Mouse (Mus musculus) heart, embryonic 15.5 days (tissue): Measurements from ENCODE around the gene Ropn1. TPM values are rescaled to one million over a fixed set of nuclear protein-coding genes. Genes with fewer than 3 reads are reported as not detected.
"Not testable (repeated sequence)": the region's sequence is repeated elsewhere in the genome, so short reads cannot be mapped to it uniquely, and the experiment has no call there.

ENCODE experiments used
- ATAC-seq: fragments of 200-750 bp; cut with Nextera tagmentation; replicated peaks from 2 replicates; pipeline ENCODE4 v1.8.0; 2017; ENCODE audit warnings: low read depth, moderate TSS enrichment; ENCODE audit not compliant: insufficient number of reproducible peaks, insufficient read depth, low FRiP score
- H3K27ac ChIP-seq: fragments of 300-500 bp; sonication (generic); 2 replicates; pipeline ENCODE4 v1.5.1; 2015; ENCODE audit warnings: mild to moderate bottlenecking, inconsistent platforms
- H3K27me3 ChIP-seq: fragments of 300-500 bp; sonication (generic); 2 replicates; pipeline ENCODE4 v1.6.1; 2015; ENCODE audit warnings: inconsistent platforms
- H3K36me3 ChIP-seq: fragments of 300-500 bp; sonication (generic); 2 replicates; pipeline ENCODE4 v1.6.1; 2015; ENCODE audit warnings: mild to moderate bottlenecking, inconsistent platforms
- H3K4me1 ChIP-seq: fragments of 300-500 bp; sonication (generic); replicated peaks from 2 replicates; pipeline ENCODE4 v1.6.1; 2015; ENCODE audit warnings: inconsistent platforms
- H3K4me2 ChIP-seq: fragments of 300-500 bp; sonication (generic); 2 replicates; pipeline ENCODE4 v1.6.1; 2015; ENCODE audit warnings: inconsistent platforms, mild to moderate bottlenecking, moderate library complexity
- H3K4me3 ChIP-seq: fragments of 300-500 bp; sonication (generic); 2 replicates; pipeline ENCODE4 v1.5.1; 2015; ENCODE audit warnings: mild to moderate bottlenecking, inconsistent platforms
- H3K9ac ChIP-seq: fragments of 300-500 bp; sonication (generic); 2 replicates; pipeline ENCODE4 v1.6.1; 2015; ENCODE audit warnings: mild to moderate bottlenecking, inconsistent platforms
- H3K9me3 ChIP-seq: fragments of 300-500 bp; sonication (generic); replicated peaks from 2 replicates; pipeline ENCODE4 v1.6.1; 2016; ENCODE audit warnings: inconsistent platforms
- WGBS: fragments of 180-500 bp; shearing (Covaris S2); methylation state at CpG from one replicate; pipeline ENCODE4 v1.1.7; 2015; ENCODE audit warnings: mixed read lengths; 5-methylcytosine and 5-hydroxymethylcytosine counted together
- polyA plus RNA-seq: library from polyadenylated mRNA; unstranded; fragments of >200 nt; fragmentation: Nextera tagmentation; extraction: Ambion mirVana; gene quantifications from 2 replicates; pipeline ENCODE4 v1.2.1, GENCODE M21; 2015

Ropn1 gene
- polyA plus RNA-seq, 1 experiment from 2014 or later: 0.24 TPM

GRCm38 (mm10) chr16:34657566-34657965, 7.8 kb downstream of the Ropn1 start:
- H3K4me1 ChIP-seq, H3K9me3 ChIP-seq, ATAC-seq, H3K27ac ChIP-seq, H3K27me3 ChIP-seq, H3K36me3 ChIP-seq, H3K9ac ChIP-seq: not testable (repeated sequence)
- Histone ChIP-seq H3K4me3 (peak overlapping the region; percentile 47), H3K4me2 (peak overlapping the region; percentile 70)
- WGBS: 2% methylated on average over 16 of the region's 16 CpGs

- Histone ChIP-seq H3K9me3 (no peaks in the 10 kb centered on the region), H3K36me3 (no peaks in the 10 kb centered on the region), H3K9ac (no peak overlapping the region), H3K27me3 (no peaks in the 10 kb centered on the region), H3K4me2 (peak overlapping the region; percentile 70), H3K27ac (no peak overlapping the region), H3K4me3 (peak overlapping the region; percentile 47), H3K4me1 (peaks cover 5% of the 10 kb centered on the region; the same call in 1 of the 2 replicates)
- no peak for ATAC-seq
- 27% methylated on average over 5 of the region's 5 CpGs for WGBS
These were observed 8.3 kb downstream of the Ropn1 start for GRCm38 (mm10) chr16:34657983-34658382.

- Histone ChIP-seq H3K9ac (no peak overlapping the region), H3K27me3 (no peaks in the 10 kb centered on the region), H3K4me3 (peak overlapping the region; percentile 47), H3K4me2 (peak overlapping the region; percentile 70), H3K27ac (no peak overlapping the region), H3K9me3 (no peaks in the 10 kb centered on the region), H3K4me1 (peaks cover 5% of the 10 kb centered on the region; the same call in 1 of the 2 replicates), H3K36me3 (no peaks in the 10 kb centered on the region)
- ATAC-seq: 0 out of 2 replicates have a peak, but pooled peaks have one; percentile 53
- WGBS: 41% methylated on average over 11 of the region's 11 CpGs
These were observed 8.7 kb downstream of the Ropn1 start for GRCm38 (mm10) chr16:34658388-34658787.

GRCm38 (mm10) chr16:34664553-34664952, 14.8 kb downstream of the Ropn1 start:
- H3K36me3 ChIP-seq: no peaks in the 10 kb centered on the region
- no peak for ATAC-seq
- WGBS: 79% methylated on average over 3 of the region's 3 CpGs

GRCm38 (mm10) chr16:34667031-34667726, 17.5 kb downstream of the Ropn1 start:
- Histone ChIP-seq H3K9ac (no peak overlapping the region), H3K27me3 (peaks cover 10% of the 10 kb centered on the region; the same call in 1 of the 2 replicates), H3K4me1 (peaks cover 14% of the 10 kb centered on the region), H3K4me3 (peak overlapping the region; percentile 22), H3K27ac (no peak overlapping the region), H3K9me3 (no peaks in the 10 kb centered on the region), H3K4me2 (peak overlapping the region; percentile 55), H3K36me3 (no peaks in the 10 kb centered on the region)
- WGBS: 8% methylated on average over 20 of the region's 20 CpGs
- no peak for ATAC-seq

More at GRCm38 (mm10) chr16:34664553-34664952, 14.8 kb downstream of the Ropn1 start:
- Histone ChIP-seq H3K4me2 (no peak overlapping the region), H3K27me3 (peaks cover 10% of the 10 kb centered on the region; the same call in 1 of the 2 replicates), H3K4me1 (peaks cover 5% of the 10 kb centered on the region), H3K9ac (no peak overlapping the region), H3K27ac (no peak overlapping the region), H3K9me3 (no peaks in the 10 kb centered on the region), H3K4me3 (no peak overlapping the region)

- no peaks in the 10 kb centered on the region for H3K9me3 ChIP-seq
- H3K36me3 ChIP-seq: no peaks in the 10 kb centered on the region
- H3K4me3 ChIP-seq: no peak overlapping the region
- H3K27me3 ChIP-seq: peaks cover 10% of the 10 kb centered on the region; the same call in 1 of the 2 replicates
- no peak for ATAC-seq
- H3K4me2 ChIP-seq: no peak overlapping the region
- peaks cover 14% of the 10 kb centered on the region for H3K4me1 ChIP-seq
- 67% methylated on average over 9 of the region's 9 CpGs for WGBS
- no peak overlapping the region for H3K9ac ChIP-seq
- H3K27ac ChIP-seq: no peak overlapping the region
These were observed 18.6 kb downstream of the Ropn1 start for GRCm38 (mm10) chr16:34668341-34668740.

GRCm38 (mm10) chr16:34671966-34672365, 22.2 kb downstream of the Ropn1 start:
- no peak overlapping the region for H3K4me3 ChIP-seq
- no peak overlapping the region for H3K4me2 ChIP-seq
- no peaks in the 10 kb centered on the region for H3K36me3 ChIP-seq
- 70% methylated on average over 7 of the region's 7 CpGs for WGBS
- ATAC-seq: no peak
- H3K27me3 ChIP-seq: no peaks in the 10 kb centered on the region; the same call in 1 of the 2 replicates
- peaks cover 14% of the 10 kb centered on the region for H3K4me1 ChIP-seq
- no peak overlapping the region for H3K9ac ChIP-seq
- no peaks in the 10 kb centered on the region for H3K9me3 ChIP-seq
- H3K27ac ChIP-seq: no peak overlapping the region

GRCm38 (mm10) chr16:34672822-34673221, 23.1 kb downstream of the Ropn1 start:
- Histone ChIP-seq H3K9me3 (no peaks in the 10 kb centered on the region), H3K9ac (no peak overlapping the region), H3K4me2 (no peak overlapping the region), H3K4me3 (no peak overlapping the region), H3K4me1 (peaks cover 9% of the 10 kb centered on the region), H3K36me3 (no peaks in the 10 kb centered on the region), H3K27ac (no peak overlapping the region), H3K27me3 (no peaks in the 10 kb centered on the region; the same call in 1 of the 2 replicates)
- 54% methylated on average over 3 of the region's 3 CpGs for WGBS
- ATAC-seq: no peak

- Histone ChIP-seq H3K27me3 (no peaks in the 10 kb centered on the region), H3K27ac (no peak overlapping the region), H3K9me3 (no peaks in the 10 kb centered on the region), H3K4me1 (peaks cover 9% of the 10 kb centered on the region), H3K4me3 (no peak overlapping the region), H3K36me3 (no peaks in the 10 kb centered on the region), H3K9ac (no peak overlapping the region), H3K4me2 (no peak overlapping the region)
- ATAC-seq: no peak
- WGBS: 86% methylated on average over 6 of the region's 6 CpGs
These were observed 24.6 kb downstream of the Ropn1 start for GRCm38 (mm10) chr16:34674365-34674764.

GRCm38 (mm10) chr16:34681823-34682222, 32.1 kb downstream of the Ropn1 start:
- H3K36me3 ChIP-seq: no peaks in the 10 kb centered on the region
- no peak for ATAC-seq

GRCm38 (mm10) chr16:34689879-34690278, 40.2 kb downstream of the Ropn1 start:
- peak overlapping the region; percentile 76 for H3K4me2 ChIP-seq
- no peaks in the 10 kb centered on the region for H3K9me3 ChIP-seq
- WGBS: 72% methylated on average over 3 of the region's 3 CpGs
- no peak overlapping the region for H3K9ac ChIP-seq
- peaks cover 6% of the 10 kb centered on the region for H3K4me1 ChIP-seq
- H3K36me3 ChIP-seq: no peaks in the 10 kb centered on the region
- H3K4me3 ChIP-seq: peak overlapping the region; percentile 72
- H3K27me3 ChIP-seq: no peaks in the 10 kb centered on the region
- H3K27ac ChIP-seq: peak overlapping the region; percentile 87; the same call in 1 of the 2 replicates
- no peak for ATAC-seq

More at GRCm38 (mm10) chr16:34681823-34682222, 32.1 kb downstream of the Ropn1 start:
- no peak overlapping the region for H3K9ac ChIP-seq
- no peaks in the 10 kb centered on the region for H3K9me3 ChIP-seq
- no peak overlapping the region for H3K4me2 ChIP-seq
- H3K4me3 ChIP-seq: no peak overlapping the region
- H3K27ac ChIP-seq: no peak overlapping the region
- no peaks in the 10 kb centered on the region for H3K27me3 ChIP-seq
- H3K4me1 ChIP-seq: no peaks in the 10 kb centered on the region
